Mouse (Mus musculus) heart, postnatal 10 days (tissue): ENCODE measurements around the gene Gm36079. TPM values are rescaled to one million over a fixed set of nuclear protein-coding genes. Genes with fewer than 3 reads are reported as not detected.
"Not testable (repeated sequence)": the region's sequence is repeated elsewhere in the genome, so short reads cannot be mapped to it uniquely, and the experiment has no call there.

ENCODE experiments used
- DNase-seq, 2 experiments: peaks; one replicate each; pipeline ENCODE4 v3.0.0; 2021
- intact Hi-C: fragments of 180-260 bp; cut with DNase I; formaldehyde crosslinking; loops from one replicate; pipeline ENCODE4 v1.15.1; 2025
- total RNA-seq, 2 experiments: library from RNA; stranded (reverse); gene quantifications; 2 replicates each; pipeline ENCODE4 v1.2.3; 2021

Gm36079 gene
- total RNA-seq = not detected

- intact Hi-C loops, DNase-seq: not testable (repeated sequence)
Observed at GRCm38 (mm10) chr13:120026911-120027310, at the start of gene Gm36079. TSS of gene Gm36079 (minus strand) at chr13:120027011.

DNA sequence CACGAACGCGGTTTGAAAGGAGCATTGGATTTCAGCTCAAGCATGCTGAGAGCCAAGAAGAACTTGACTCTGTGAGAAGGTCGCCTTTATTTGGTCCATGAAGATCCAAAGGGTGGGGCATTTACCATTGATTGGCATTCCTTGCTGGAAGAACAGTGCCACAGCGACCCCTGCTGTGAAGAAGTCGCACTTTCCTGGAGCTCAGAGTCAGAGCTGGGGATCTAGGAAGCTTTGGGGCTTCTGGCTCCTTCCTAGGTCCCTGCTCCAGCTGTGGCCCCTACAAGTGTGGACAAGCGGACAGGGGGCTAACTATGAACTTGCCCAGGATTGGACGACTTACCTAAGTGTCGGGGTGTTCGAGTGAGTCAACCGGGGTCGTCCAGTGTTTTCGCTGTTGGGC is 44.1 kb upstream of the Gm36079 start:
- DNase-seq, intact Hi-C loops: not testable (repeated sequence)

DNA sequence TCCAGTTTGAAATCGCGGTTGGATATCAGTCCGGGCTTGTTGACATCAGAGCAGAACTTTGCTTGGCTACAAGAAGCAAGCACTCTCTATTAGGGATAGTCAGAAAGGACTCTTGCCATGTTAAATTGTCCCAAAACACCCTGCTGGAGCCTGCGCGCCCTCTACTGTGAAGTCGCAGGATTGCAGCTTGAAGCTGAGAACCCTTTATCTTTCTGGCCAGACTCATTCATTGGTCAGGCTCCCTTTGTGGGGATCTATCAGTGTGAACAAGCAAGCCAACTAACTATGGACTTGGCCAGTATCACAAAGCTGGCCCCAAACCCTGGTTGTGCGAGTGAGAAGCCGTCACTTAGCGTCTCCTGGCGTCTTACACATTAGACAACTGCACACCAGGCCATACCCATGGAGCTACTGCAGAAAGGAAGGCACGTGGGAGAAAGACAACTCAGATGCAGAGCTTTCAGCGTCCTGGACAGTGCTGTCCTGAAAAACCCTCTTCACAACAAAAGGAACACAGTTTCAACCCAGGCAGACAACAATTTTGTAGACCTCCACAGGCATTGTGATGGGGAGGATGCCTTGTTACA is 43.3 kb upstream of the Gm36079 start:
- intact Hi-C loops, DNase-seq: not testable (repeated sequence)

DNA sequence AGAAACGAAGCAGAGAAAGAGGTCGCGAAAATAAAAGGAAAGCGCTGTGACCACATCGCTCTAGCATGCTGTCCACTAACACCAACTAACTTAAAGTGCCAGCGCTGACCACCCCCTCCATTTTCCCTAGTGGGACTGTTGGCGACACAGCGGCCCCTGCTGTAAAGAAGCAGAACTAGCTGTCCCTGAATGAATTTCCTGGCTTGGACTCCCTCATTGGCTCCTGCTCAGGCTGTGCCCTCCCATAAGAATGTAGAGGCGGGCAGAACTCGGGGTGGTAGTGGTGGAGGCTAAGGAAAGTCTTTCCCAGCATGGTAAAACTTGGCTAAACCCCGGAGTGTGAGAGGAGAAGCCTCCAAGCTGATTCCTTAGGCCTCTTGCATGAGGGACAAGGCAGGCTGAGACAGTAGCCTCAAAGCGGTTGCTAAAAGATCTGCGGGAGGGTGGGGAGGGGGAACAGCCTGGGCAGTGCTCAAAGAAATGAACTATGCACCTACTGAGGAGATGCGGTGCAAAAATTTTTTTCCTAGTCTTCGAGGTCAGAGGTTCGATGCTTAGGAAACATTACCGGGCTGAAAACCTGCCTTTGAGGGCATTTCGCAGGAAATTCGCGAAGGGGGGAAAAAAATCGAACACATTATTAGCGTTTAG is 36.8 kb upstream of the Gm36079 start:
- intact Hi-C loops, DNase-seq: not testable (repeated sequence)

GRCm38 (mm10) chr13:120062903-120063302 is 36.1 kb upstream of the Gm36079 start:
- intact Hi-C loops, DNase-seq: not testable (repeated sequence)

- intact Hi-C loops, DNase-seq: not testable (repeated sequence)
Observed at GRCm38 (mm10) chr13:120052085-120052484, 25.3 kb upstream of the Gm36079 start, which contains the start of gene Gm21188. TSS of gene Gm21188 (minus strand) at chr13:120052194.

GRCm38 (mm10) chr13:120048608-120049007 is 21.8 kb upstream of the Gm36079 start:
- DNase-seq, intact Hi-C loops: not testable (repeated sequence)

- DNase-seq, intact Hi-C loops: not testable (repeated sequence)
Observed at GRCm38 (mm10) chr13:120048186-120048585, 21.4 kb upstream of the Gm36079 start.

DNA sequence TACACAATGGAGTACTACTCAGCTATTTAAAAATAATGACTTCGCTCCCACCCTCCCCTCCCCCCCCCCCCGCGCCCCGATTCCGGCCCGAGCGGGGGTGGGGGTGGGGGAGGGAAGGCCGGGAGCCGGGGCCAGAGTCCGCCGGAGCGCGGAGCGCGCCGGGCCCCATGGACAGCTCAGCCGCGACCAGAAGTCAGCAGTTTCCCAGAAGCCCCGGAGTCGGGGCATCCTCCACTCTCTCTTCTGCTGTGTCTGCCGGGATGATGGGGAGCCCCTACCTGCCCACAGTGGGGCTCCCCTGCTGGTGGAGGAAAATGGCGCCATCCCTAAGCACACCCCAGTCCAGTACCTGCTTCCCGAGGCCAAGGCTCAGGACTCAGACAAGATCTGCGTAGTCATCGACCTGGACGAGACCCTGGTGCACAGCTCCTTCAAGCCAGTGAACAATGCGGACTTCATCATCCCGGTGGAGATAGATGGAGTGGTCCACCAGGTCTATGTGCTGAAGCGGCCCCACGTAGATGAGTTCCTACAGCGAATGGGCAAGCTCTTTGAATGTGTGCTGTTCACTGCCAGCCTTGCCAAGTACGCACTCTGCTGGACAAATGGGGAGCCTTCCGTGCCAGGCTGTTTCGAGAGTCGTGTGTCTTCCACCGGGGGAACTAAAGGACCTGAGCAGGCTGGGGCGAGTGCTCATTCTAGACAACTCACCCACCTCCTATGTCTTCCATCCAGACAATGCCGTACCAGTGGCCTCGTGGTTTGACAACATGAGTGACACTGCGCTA is 19.8 kb upstream of the Gm36079 start:
- intact Hi-C loops, DNase-seq: not testable (repeated sequence)

DNA sequence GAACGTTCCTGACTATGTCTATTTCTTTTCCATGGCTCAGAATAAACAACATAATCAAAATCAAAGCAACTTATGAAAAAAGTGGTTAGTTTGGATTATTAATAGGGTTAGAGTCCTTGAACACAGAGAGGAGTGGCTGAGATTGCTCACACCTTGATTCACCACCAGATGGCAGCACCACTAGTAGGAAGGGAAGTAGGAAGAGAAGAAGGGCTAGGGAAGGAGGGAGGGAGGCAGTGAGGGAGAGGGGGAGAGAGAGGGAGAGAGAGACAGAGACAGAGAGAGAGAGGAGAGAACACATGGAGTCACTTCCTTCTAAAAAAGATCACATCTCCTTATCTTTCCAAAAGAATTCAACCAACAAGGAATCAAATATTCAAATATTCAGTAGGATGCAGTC is 14.3 kb upstream of the Gm36079 start:
- intact Hi-C loops = not testable (repeated sequence)
- DNase-seq = peak in 1 of 2 experiments; percentile 46

DNA sequence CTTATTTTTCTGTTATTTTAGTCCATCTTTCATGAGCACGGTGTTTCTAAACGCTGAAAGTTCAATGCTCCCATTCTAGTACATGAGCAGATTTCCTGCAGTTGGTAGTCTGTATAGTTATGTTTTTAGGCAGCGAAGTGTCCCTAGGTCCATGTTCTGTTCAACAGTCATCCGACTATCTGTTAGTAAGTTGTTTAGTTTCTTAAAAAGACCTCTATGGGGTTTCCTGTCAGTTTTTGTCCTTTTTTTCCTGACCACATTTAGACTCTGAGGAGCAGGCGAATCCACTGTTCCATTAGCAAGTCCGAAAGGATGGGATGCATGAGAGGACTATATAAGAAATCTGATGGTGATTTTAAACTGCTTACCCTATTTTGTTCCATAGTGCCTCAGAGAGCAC is 11.1 kb upstream of the Gm36079 start:
- intact Hi-C loops, DNase-seq: not testable (repeated sequence)

DNA sequence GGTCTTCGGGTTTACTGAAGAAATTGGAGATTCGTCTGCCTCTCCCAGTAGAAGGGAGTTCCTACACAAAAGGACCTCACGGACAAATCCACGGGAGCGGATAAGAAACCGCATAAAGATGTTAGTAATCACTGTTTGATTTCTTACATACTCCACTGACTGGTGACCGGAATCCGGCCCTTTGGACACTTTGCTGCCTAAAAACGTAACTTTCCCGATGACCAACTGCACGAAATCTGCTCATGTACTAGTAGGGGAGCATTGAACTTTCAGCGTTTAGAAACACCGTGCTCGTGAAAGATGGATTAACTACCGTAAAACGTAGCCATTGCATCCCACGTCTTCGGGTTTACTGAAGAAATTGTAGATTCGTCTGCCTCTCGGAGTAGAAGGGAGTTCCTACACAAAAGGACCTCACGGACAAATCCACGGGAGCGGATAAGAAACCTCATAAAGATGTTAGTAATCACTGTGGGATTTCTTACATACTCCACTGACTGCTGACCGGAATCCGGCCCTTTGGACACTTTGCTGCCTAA is 9.8 kb upstream of the Gm36079 start:
- peak in 1 of 2 experiments; percentile 42 for DNase-seq
- intact Hi-C loops = not testable (repeated sequence)

GRCm38 (mm10) chr13:120035151-120035550 is 8.3 kb upstream of the Gm36079 start:
- intact Hi-C loops = not testable (repeated sequence)
- DNase-seq = peak in 1 of 2 experiments; percentile 25

DNA sequence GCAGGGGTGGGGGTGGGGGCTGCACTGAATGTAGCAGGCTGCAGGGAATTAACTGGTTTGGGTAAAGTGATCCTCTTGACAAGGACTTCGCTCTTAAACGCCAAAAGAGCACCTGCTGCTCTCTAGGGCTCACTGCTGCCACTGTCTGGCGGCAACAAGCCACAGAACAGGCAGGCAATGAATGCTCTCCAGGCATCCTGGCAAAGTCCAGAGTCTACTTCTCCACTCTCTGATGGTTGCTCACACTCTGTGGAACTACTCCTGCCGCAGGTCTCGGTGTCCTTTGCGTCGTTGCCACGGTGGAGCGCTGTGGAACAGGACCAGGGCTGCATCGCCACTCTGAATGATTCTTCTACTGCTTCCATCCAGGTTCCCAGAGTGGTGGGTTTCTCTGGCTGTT is 7.8 kb upstream of the Gm36079 start:
- not testable (repeated sequence) for DNase-seq

DNA sequence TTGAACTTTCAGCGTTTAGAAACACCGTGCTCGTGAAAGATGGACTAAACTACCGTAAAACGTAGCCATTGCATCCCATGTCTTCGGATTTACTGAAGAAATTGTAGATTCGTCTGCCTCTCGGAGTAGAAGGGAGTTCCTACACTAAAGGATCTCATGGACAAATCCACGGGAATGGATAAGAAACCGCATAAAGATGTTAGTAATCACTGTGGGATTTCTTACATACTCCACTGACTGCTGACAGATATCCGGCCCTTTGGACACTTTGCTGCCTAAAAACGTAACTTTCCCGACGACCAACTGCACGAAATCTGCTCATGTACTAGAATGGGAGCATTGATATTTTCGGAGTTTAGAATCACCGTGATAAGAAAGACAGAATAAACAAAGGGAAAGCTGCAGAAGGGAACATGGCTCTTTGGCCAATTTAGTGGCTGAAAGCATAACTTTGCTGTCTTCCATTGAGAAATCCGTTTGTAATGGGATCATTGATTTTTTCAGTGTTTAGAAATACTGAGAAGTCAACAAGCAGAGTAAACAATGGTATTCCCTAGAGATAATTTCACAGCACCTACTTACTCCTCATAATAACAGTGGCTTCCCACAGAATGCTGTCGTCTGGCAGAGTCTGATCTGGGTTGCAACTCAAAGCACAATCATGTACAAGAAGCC is 6.8 kb upstream of the Gm36079 start:
- peak; percentile 54 for DNase-seq
- intact Hi-C loops = not testable (repeated sequence)

More for the DNA sequence above, 7.8 kb upstream of the Gm36079 start:
- intact Hi-C loops = not testable (repeated sequence)

DNA sequence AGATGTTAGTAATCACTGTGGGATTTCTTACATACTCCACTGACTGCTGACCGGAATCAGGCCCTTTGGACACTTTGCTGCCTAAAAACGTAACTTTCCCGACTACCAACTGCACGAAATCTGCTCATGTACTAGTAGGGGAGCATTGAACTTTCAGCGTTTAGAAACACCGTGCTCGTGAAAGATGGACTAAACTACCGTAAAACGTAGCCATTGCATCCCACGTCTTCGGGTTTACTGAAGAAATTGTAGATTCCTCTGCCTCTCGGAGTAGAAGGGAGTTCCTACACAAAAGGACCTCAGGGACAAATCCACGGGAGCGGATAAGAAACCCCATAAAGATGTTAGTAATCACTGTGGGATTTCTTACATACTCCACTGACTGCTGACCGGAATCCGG is 4.9 kb upstream of the Gm36079 start:
- DNase-seq = peak; percentile 44 to 62
- intact Hi-C loops = not testable (repeated sequence)

GRCm38 (mm10) chr13:120027368-120027767 is 557 bp upstream of the Gm36079 start:
- peak in 1 of 2 experiments; percentile 30 for DNase-seq
- intact Hi-C loops = not testable (repeated sequence)

- intact Hi-C loops, DNase-seq: not testable (repeated sequence)
Observed at GRCm38 (mm10) chr13:120026373-120026772, 438 bp downstream of the Gm36079 start.

DNA sequence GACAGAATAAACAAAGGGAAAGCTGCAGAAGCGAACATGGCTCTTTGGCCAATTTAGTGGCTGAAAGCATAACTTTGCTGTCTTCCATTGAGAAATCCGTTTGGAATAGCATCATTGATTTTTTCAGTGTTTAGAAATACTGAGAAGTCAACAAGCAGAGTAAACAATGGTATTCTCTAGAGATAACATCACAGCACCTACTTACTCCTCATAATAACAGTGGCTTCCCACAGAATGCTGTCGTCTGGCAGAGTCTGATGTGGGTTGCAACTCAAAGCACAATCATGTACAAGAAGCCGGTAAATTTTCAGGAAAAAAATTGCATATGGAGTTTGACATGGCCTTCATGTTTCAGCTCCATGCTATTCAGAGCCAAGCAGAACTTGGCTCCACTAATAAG is 1.2 kb downstream of the Gm36079 start:
- DNase-seq = peak in 1 of 2 experiments; percentile 31
- intact Hi-C loops = not testable (repeated sequence)

GRCm38 (mm10) chr13:120025004-120025403 is 1.8 kb downstream of the Gm36079 start:
- intact Hi-C loops, DNase-seq: not testable (repeated sequence)
